Mouse (Mus musculus) kidney, adult 2 months (tissue): ENCODE measurements around the gene Dnajc11. TPM values are rescaled to one million over a fixed set of nuclear protein-coding genes. Genes with fewer than 3 reads are reported as not detected.

Experiments used
- DNase-seq: peaks from one replicate; pipeline ENCODE4 v3.0.0; 2021
- H3K27ac ChIP-seq: fragments of 200-500 bp; 2 replicates; pipeline ENCODE4 v1.5.1; 2012; ENCODE audit warnings: low read depth, low read length, control low read depth, inconsistent platforms; ENCODE audit not compliant: insufficient read depth
- H3K27me3 ChIP-seq: fragments of 200-500 bp; replicated peaks from 2 replicates; pipeline ENCODE4 v1.6.1; 2012; ENCODE audit warnings: mild to moderate bottlenecking, moderate library complexity, low read length, inconsistent platforms; ENCODE audit not compliant: control insufficient read depth, insufficient read depth
- H3K36me3 ChIP-seq: fragments of 200-500 bp; 2 replicates; pipeline ENCODE4 v1.6.1; 2012; ENCODE audit warnings: mild to moderate bottlenecking, moderate library complexity, low read length, inconsistent platforms; ENCODE audit not compliant: control insufficient read depth, insufficient read depth
- H3K4me1 ChIP-seq: fragments of 200-500 bp; 2 replicates; pipeline ENCODE4 v1.6.1; 2011; ENCODE audit warnings: low read length; ENCODE audit not compliant: control insufficient read depth, insufficient read depth
- H3K4me3 ChIP-seq: fragments of 200-500 bp; 2 replicates; pipeline ENCODE4 v1.5.1; 2011; ENCODE audit warnings: mild to moderate bottlenecking, low read depth, low read length, control low read depth; ENCODE audit not compliant: insufficient read depth
- CTCF ChIP-seq: fragments of 200-500 bp; conservative IDR thresholded peaks from 2 replicates; pipeline ENCODE4 v1.5.1; 2011; ENCODE audit warnings: low read depth, mild to moderate bottlenecking, control low read depth, low read length, moderate library complexity, mixed read lengths; ENCODE audit not compliant: insufficient read depth, insufficient read length
- POLR2A ChIP-seq: fragments of 200-500 bp; IDR thresholded peaks from one replicate; pipeline ENCODE4 v1.6.1; 2011; ENCODE audit warnings: low read depth, low read length, control low read depth
- WGBS: fragments of 180-500 bp; shearing (Covaris S2); methylation state at CpG from one replicate; pipeline ENCODE4 v1.1.7; 2018; 5-methylcytosine and 5-hydroxymethylcytosine counted together
- polyA plus RNA-seq: library from polyadenylated mRNA; depleted of rRNA; stranded (reverse); fragments of >200 nt; gene quantifications from 2 replicates; pipeline ENCODE4 v1.2.3, GENCODE M21; 2012

Gene Dnajc11
- polyA plus RNA-seq, 1 experiment: 76.1 TPM

GRCm38 (mm10) chr4:152008622-152009075, 75.2 kb downstream of the Dnajc11 start, which contains the start of gene Klhl21:
Gene Klhl21 (plus strand): TSS chr4:152008803.
- DNase-seq: peak; percentile 97
- TF ChIP-seq CTCF: no peak
- peak; percentile 95 for TF ChIP-seq POLR2A
- peaks cover 20% of the 10 kb centered on the region for H3K4me1 ChIP-seq
- WGBS: 1% methylated on average over 45 of the region's 45 CpGs
- peak within 1 kb of the TSS; percentile 76 for H3K4me3 ChIP-seq
- no peaks in the 10 kb centered on the region for H3K27me3 ChIP-seq
- H3K36me3 ChIP-seq: no peaks in the 10 kb centered on the region
- H3K27ac ChIP-seq: peak within 1 kb of the TSS; percentile 89

- Histone ChIP-seq H3K36me3 (no peaks in the 10 kb centered on the region), H3K27ac (peak overlapping the region; percentile 84), H3K4me3 (peak overlapping the region; percentile 76), H3K27me3 (no peaks in the 10 kb centered on the region), H3K4me1 (peaks cover 20% of the 10 kb centered on the region)
- under 1% methylated on average over 113 of the region's 115 CpGs for WGBS
- no peak for TF ChIP-seq POLR2A
- peak; percentile 68 for DNase-seq
These were observed 75.9 kb downstream of the Dnajc11 start for GRCm38 (mm10) chr4:152009076-152010051.

- Histone ChIP-seq H3K4me3 (peak overlapping the region; percentile 76), H3K27ac (peak overlapping the region; percentile 84), H3K4me1 (peaks cover 20% of the 10 kb centered on the region), H3K36me3 (no peaks in the 10 kb centered on the region), H3K27me3 (no peaks in the 10 kb centered on the region)
- 6% methylated on average over 10 of the region's 10 CpGs for WGBS
- TF ChIP-seq CTCF (no peak), POLR2A (no peak)
- DNase-seq: peak; percentile 77
These were observed 76.7 kb downstream of the Dnajc11 start for GRCm38 (mm10) chr4:152010091-152010706.

DNA sequence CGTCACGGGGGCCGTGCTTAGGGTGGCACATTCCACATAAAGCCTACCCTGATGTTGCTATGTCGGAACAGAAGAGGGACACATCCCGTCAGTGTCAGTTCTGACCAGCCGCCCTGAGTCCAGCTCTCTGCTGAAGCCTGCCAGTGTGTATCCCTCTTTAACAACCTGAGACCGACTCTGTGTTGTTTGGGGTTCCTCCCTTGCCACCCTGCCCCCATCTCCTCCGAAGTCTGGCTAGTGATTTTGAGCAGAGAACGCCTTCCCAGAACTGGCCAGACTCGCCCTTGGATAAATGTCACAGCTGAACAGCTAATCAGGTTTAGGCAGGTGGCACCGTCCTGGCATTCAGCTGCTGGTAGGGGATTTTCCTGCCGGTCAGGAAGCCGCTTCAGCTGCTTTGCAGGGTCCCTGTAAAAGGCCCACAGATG, 77.2 kb downstream of the Dnajc11 start:
- H3K4me3 ChIP-seq: peak overlapping the region; percentile 76
- no peaks in the 10 kb centered on the region for H3K27me3 ChIP-seq
- H3K36me3 ChIP-seq: no peaks in the 10 kb centered on the region
- 23% methylated on average over 13 of the region's 13 CpGs for WGBS
- TF ChIP-seq POLR2A: no peak
- no peak for TF ChIP-seq CTCF
- DNase-seq: peak; percentile 63
- peak overlapping the region; percentile 84 for H3K27ac ChIP-seq
- H3K4me1 ChIP-seq: peaks cover 20% of the 10 kb centered on the region

- peak overlapping the region; percentile 76; the same call in 1 of the 2 replicates for H3K4me3 ChIP-seq
- no peak for TF ChIP-seq POLR2A
- no peak for TF ChIP-seq CTCF
- 57% methylated on average over 8 of the region's 8 CpGs for WGBS
- peak overlapping the region; percentile 10; the same call in 1 of the 2 replicates for H3K27ac ChIP-seq
- no peaks in the 10 kb centered on the region for H3K36me3 ChIP-seq
- DNase-seq: no peak
- no peaks in the 10 kb centered on the region for H3K27me3 ChIP-seq
- peaks cover 20% of the 10 kb centered on the region for H3K4me1 ChIP-seq
These were observed 77.8 kb downstream of the Dnajc11 start for GRCm38 (mm10) chr4:152011171-152011760.

GRCm38 (mm10) chr4:152012109-152012508, 78.6 kb downstream of the Dnajc11 start:
- Histone ChIP-seq H3K4me1 (peaks cover 20% of the 10 kb centered on the region), H3K27me3 (no peaks in the 10 kb centered on the region), H3K4me3 (no peak overlapping the region), H3K36me3 (no peaks in the 10 kb centered on the region), H3K27ac (no peak overlapping the region)
- WGBS: 88% methylated on average over 16 of the region's 16 CpGs
- TF ChIP-seq POLR2A (no peak), CTCF (no peak)
- no peak for DNase-seq
